Mouse (Mus musculus) E14TG2a.4 (cell line): Measurements from ENCODE around the gene Cltrn.

ENCODE experiments used
- H3K27me3 ChIP-seq: 2 replicates; pipeline ENCODE4 v1.6.1; 2014; ENCODE audit warnings: low read length, control low read depth; ENCODE audit not compliant: insufficient read depth
- H3K36me3 ChIP-seq: 2 replicates; pipeline ENCODE4 v1.6.1; 2014; ENCODE audit warnings: low read length, control low read depth; ENCODE audit not compliant: insufficient read depth
- H3K4me1 ChIP-seq: replicated peaks from 2 replicates; pipeline ENCODE4 v1.6.1; 2014; ENCODE audit warnings: low read depth, low read length, control low read depth
- H3K4me3 ChIP-seq: replicated peaks from 2 replicates; pipeline ENCODE4 v1.5.1; 2014; ENCODE audit warnings: mild to moderate bottlenecking, low read length
- H3K9me3 ChIP-seq: 2 replicates; pipeline ENCODE4 v1.6.1; 2014; ENCODE audit warnings: low read length, control low read depth
- CTCF ChIP-seq: conservative IDR thresholded peaks from 2 replicates; pipeline ENCODE4 v1.5.1; 2014; ENCODE audit warnings: low read length
- NANOG ChIP-seq: IDR thresholded peaks from 2 replicates; pipeline ENCODE4 v1.6.1; 2014; ENCODE audit warnings: borderline replicate concordance, low read length, mixed read lengths
- POU5F1 ChIP-seq: IDR thresholded peaks from 2 replicates; pipeline ENCODE4 v1.6.1; 2014; ENCODE audit warnings: low read length, borderline replicate concordance

The Cltrn gene

DNA sequence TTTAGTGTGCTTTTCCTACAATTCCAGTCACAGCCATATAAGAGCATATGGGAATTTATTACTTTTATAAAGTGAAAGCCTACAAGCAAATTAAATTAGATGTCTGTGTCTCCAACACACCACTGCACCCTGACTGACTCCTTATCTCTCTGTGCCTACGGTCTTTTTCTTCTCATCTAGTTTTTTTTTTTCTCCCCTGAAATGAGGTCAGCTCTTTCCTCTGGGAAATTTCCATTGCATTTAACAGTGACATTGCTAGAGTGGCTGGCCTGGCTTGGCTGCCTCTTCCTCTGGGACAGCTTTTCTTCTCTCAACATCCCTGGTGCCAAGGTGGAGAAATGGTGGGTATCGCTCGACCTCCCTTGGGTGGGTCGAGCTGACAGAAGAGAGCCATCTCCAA, at the start of gene Cltrn:
Gene Cltrn, plus strand, starts transcription at position 249 of the 400 bp plus-strand sequence.
- no peak within 1 kb of the TSS for H3K4me3 ChIP-seq
- no peaks in the 10 kb centered on the region for H3K4me1 ChIP-seq
- H3K36me3 ChIP-seq = no peaks in the 10 kb centered on the region
- H3K27me3 ChIP-seq = no peaks in the 10 kb centered on the region
- TF ChIP-seq CTCF (no peak), POU5F1 (no peak), NANOG (no peak)
- H3K9me3 ChIP-seq = no peaks in the 10 kb centered on the region

GRCm38 (mm10) chrX:164038882-164039281, 49.7 kb upstream of the Cltrn start:
- no peak overlapping the region for H3K4me3 ChIP-seq
- H3K9me3 ChIP-seq = no peaks in the 10 kb centered on the region
- H3K27me3 ChIP-seq = no peaks in the 10 kb centered on the region
- H3K4me1 ChIP-seq = no peaks in the 10 kb centered on the region
- no peaks in the 10 kb centered on the region for H3K36me3 ChIP-seq
- TF ChIP-seq CTCF (no peak), POU5F1 (no peak), NANOG (no peak)

GRCm38 (mm10) chrX:164042069-164042468, 46.6 kb upstream of the Cltrn start:
- no peaks in the 10 kb centered on the region for H3K36me3 ChIP-seq
- no peaks in the 10 kb centered on the region for H3K9me3 ChIP-seq
- no peaks in the 10 kb centered on the region for H3K27me3 ChIP-seq
- H3K4me3 ChIP-seq = no peak overlapping the region
- no peaks in the 10 kb centered on the region for H3K4me1 ChIP-seq
- no peak for TF ChIP-seq NANOG
- no peak for TF ChIP-seq POU5F1
- TF ChIP-seq CTCF = no peak

DNA sequence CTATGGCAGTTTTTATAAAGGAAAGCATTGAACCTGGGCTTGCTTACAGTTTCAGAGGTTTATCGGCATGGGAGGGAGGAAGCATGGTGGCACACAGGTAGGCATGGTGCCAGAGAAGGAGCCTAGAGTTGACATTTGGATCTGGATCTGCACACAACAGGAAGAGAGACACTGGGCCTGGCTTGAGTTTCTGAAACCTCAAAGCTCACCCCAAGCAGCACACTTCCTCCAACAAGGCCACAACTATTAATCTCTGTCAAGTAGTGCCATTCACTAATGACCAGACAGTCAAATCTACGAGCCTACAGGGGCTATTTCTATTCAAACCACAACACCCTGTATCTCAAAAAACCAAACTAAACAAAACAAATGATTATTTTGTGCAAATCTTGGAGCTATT, 41.9 kb upstream of the Cltrn start:
- no peaks in the 10 kb centered on the region for H3K27me3 ChIP-seq

GRCm38 (mm10) chrX:164055726-164056125, 32.9 kb upstream of the Cltrn start:
- no peak for TF ChIP-seq NANOG
- TF ChIP-seq POU5F1 = no peak
- no peak for TF ChIP-seq CTCF
- Histone ChIP-seq H3K4me1 (no peaks in the 10 kb centered on the region), H3K9me3 (no peaks in the 10 kb centered on the region), H3K4me3 (no peak overlapping the region), H3K27me3 (no peaks in the 10 kb centered on the region), H3K36me3 (no peaks in the 10 kb centered on the region)

More for the DNA sequence above, 41.9 kb upstream of the Cltrn start:
- Histone ChIP-seq H3K4me3 (no peak overlapping the region), H3K36me3 (no peaks in the 10 kb centered on the region), H3K4me1 (no peaks in the 10 kb centered on the region), H3K9me3 (no peaks in the 10 kb centered on the region)
- TF ChIP-seq NANOG = no peak
- TF ChIP-seq CTCF = no peak
- TF ChIP-seq POU5F1 = no peak

DNA sequence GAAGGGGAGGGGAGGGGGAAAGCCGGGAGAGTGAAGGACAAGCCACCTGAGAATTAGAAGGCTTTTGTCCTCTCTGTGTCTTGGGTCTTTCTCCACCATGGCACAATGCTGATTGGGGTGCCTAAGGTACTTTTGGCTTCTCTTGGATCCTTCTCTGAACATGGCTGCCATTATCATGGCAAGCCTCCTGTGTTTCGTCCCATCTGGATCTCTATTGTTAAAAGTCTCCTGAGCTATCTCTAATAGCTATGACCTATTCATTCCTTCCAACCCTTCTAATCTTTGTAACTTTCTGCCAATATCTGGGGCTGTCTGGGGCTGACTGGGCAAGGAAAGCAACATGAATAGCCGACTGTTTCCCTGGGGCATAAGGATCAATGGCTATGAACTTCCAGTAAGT, 30.1 kb upstream of the Cltrn start:
- no peaks in the 10 kb centered on the region for H3K9me3 ChIP-seq
- no peaks in the 10 kb centered on the region for H3K4me1 ChIP-seq
- H3K4me3 ChIP-seq = no peak overlapping the region
- no peaks in the 10 kb centered on the region for H3K36me3 ChIP-seq
- no peaks in the 10 kb centered on the region for H3K27me3 ChIP-seq
- TF ChIP-seq CTCF = no peak
- no peak for TF ChIP-seq NANOG
- TF ChIP-seq POU5F1 = no peak

DNA sequence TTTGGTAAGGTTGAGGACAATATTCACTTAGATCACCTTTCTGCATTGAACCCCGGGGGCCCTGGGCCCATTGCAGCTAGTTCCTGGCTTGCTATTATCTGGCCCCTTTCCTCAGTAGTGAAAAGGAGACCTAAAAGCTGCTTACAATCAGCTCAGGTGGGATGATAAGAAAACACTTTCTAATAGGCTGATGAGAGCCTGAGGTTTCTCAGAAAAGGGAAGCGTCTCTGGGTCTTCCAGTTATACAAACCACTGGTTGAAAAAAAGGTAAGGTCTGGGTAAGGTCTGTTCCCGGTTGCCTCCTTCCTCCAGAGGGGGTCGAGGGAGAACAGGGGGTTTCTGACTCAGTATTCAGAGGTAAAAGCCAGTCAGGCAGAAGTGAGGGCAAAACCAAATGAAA, 29.6 kb upstream of the Cltrn start:
- H3K4me3 ChIP-seq = no peak overlapping the region
- H3K27me3 ChIP-seq = no peaks in the 10 kb centered on the region
- H3K9me3 ChIP-seq = no peaks in the 10 kb centered on the region
- H3K36me3 ChIP-seq = no peaks in the 10 kb centered on the region
- no peaks in the 10 kb centered on the region for H3K4me1 ChIP-seq
- TF ChIP-seq NANOG = no peak
- TF ChIP-seq POU5F1 = no peak
- no peak for TF ChIP-seq CTCF

DNA sequence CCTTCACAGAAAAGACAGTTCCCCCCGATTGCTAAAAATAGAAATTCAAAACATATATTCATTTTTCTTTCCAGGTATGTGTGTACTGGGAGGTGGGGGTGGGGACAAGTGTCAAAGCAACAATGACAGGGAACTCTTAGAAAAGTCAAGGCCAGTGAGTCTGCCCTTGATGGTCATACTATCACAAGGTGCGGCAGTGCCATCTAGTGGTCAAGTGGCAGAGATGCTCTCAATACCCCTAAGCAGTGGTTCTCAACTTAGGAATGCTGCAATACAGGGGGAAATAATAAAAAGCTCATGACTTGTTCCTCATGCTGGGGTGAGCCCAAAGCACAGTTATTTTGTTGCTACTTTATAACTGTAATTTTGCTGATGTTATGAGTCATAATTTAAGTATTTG, 22.4 kb upstream of the Cltrn start:
- TF ChIP-seq POU5F1 (no peak), NANOG (no peak), CTCF (peak; percentile 38)
- Histone ChIP-seq H3K4me3 (no peak overlapping the region), H3K27me3 (no peaks in the 10 kb centered on the region), H3K36me3 (peaks cover 3% of the 10 kb centered on the region), H3K4me1 (0 out of 2 replicates have a peak, but pooled peaks cover 2% of the 10 kb centered on the region), H3K9me3 (no peaks in the 10 kb centered on the region)

- peaks cover 6% of the 10 kb centered on the region for H3K4me1 ChIP-seq
- peaks cover 28% of the 10 kb centered on the region for H3K36me3 ChIP-seq
- H3K4me3 ChIP-seq = no peak overlapping the region
- TF ChIP-seq NANOG (no peak), POU5F1 (no peak), CTCF (no peak)
- no peaks in the 10 kb centered on the region for H3K9me3 ChIP-seq
- no peaks in the 10 kb centered on the region for H3K27me3 ChIP-seq
Observed at GRCm38 (mm10) chrX:164068968-164069367, 19.7 kb upstream of the Cltrn start.
